Mouse (Mus musculus) MEL (cell line): ENCODE data around the gene Ccdc34. TPM values are rescaled to one million over a fixed set of nuclear protein-coding genes. Genes with fewer than 3 reads are reported as not detected.

Source experiments
- DNase-seq: peaks from one replicate; pipeline ENCODE4 v3.0.0; 2011; ENCODE audit warnings: low read depth, low spot score
- H3K27ac ChIP-seq: 2 replicates; pipeline ENCODE4 v1.5.1; 2012; ENCODE audit warnings: low read depth, mild to moderate bottlenecking, control low read depth, low read length, moderate library complexity; ENCODE audit not compliant: control insufficient read depth
- H3K27me3 ChIP-seq, 2 experiments: fragments of 150-350 bp in 1 of 2; sonication (generic) in 1 of 2; 2 replicates each; pipeline ENCODE4 v1.6.1; 2012; ENCODE audit warnings: low read length in 2 of 2, mild to moderate bottlenecking in 2 of 2, improper control_type of control experiment in 1 of 2, moderate library complexity in 1 of 2; ENCODE audit not compliant: insufficient read depth in 2 of 2, control insufficient read depth in 1 of 2
- H3K36me3 ChIP-seq, 2 experiments: 2 replicates each; pipeline ENCODE4 v1.6.1; 2012 to 2014; ENCODE audit warnings: low read length in 2 of 2, improper control_type of control experiment in 1 of 2, inconsistent platforms in 1 of 2, mild to moderate bottlenecking in 1 of 2; ENCODE audit not compliant: insufficient read depth in 2 of 2, control insufficient read depth in 1 of 2
- H3K4me1 ChIP-seq, 2 experiments: fragments of 150-350 bp in 1 of 2; sonication (generic) in 1 of 2; 2 replicates each; pipeline ENCODE4 v1.6.1; 2012; ENCODE audit warnings: low read length in 2 of 2, improper control_type of control experiment in 1 of 2, mild to moderate bottlenecking in 1 of 2; ENCODE audit not compliant: insufficient read depth in 2 of 2, control insufficient read depth in 1 of 2
- H3K4me3 ChIP-seq, 2 experiments: fragments of 150-350 bp in 1 of 2; sonication (generic) in 1 of 2; 2 replicates each; pipeline ENCODE4 v1.5.1; 2012; ENCODE audit warnings: low read depth in 2 of 2, low read length in 2 of 2, mild to moderate bottlenecking in 2 of 2, moderate library complexity in 2 of 2, control low read depth in 1 of 2, improper control_type of control experiment in 1 of 2; ENCODE audit not compliant: control insufficient read depth in 1 of 2, insufficient read depth in 1 of 2
- H3K79me2 ChIP-seq: 2 replicates; pipeline ENCODE4 v1.6.1; 2012; ENCODE audit warnings: mild to moderate bottlenecking, low read length, moderate library complexity; ENCODE audit not compliant: control insufficient read depth, poor library complexity, insufficient read depth
- H3K9ac ChIP-seq: 2 replicates; pipeline ENCODE4 v1.6.1; 2012; ENCODE audit warnings: low read depth, mild to moderate bottlenecking, control low read depth, low read length, moderate library complexity; ENCODE audit not compliant: control insufficient read depth, poor library complexity, severe bottlenecking
- H3K9me3 ChIP-seq: fragments of 150-350 bp; sonication (generic); replicated peaks from 2 replicates; pipeline ENCODE4 v1.6.1; 2012; ENCODE audit warnings: mild to moderate bottlenecking, low read length, improper control_type of control experiment, moderate library complexity; ENCODE audit not compliant: insufficient read depth
- CTCF ChIP-seq, 3 experiments: IDR thresholded peaks in 2 of 3; conservative IDR thresholded peaks in 1 of 3; 2 replicates each; pipeline ENCODE4 v1.5.1; 2011 to 2012; ENCODE audit warnings: low read length in 3 of 3, low read depth in 2 of 3, mild to moderate bottlenecking in 2 of 3, improper control_type of control experiment in 1 of 3, inconsistent platforms in 1 of 3, mixed read lengths in 1 of 3, moderate library complexity in 1 of 3; ENCODE audit not compliant: control insufficient read depth in 1 of 3, insufficient read depth in 1 of 3, poor library complexity in 1 of 3, severe bottlenecking in 1 of 3
- E2F4 ChIP-seq: IDR thresholded peaks from 2 replicates; pipeline ENCODE4 v1.6.1; 2011; ENCODE audit warnings: low read depth, low read length, improper control_type of control experiment, borderline replicate concordance
- ELF1 ChIP-seq: IDR thresholded peaks from 2 replicates; pipeline ENCODE4 v1.6.1; 2014; ENCODE audit warnings: low read depth, mild to moderate bottlenecking, inconsistent platforms, low read length, improper control_type of control experiment, moderate library complexity
- EP300 ChIP-seq, 2 experiments: IDR thresholded peaks; 2 replicates each; pipeline ENCODE4 v1.6.1; 2011; ENCODE audit warnings: improper control_type of control experiment in 2 of 2, low read length in 2 of 2, low read depth in 1 of 2, mild to moderate bottlenecking in 1 of 2
- ETS1 ChIP-seq: IDR thresholded peaks from 2 replicates; pipeline ENCODE4 v1.6.1; 2012; ENCODE audit warnings: low read depth, mild to moderate bottlenecking, inconsistent platforms, low read length, improper control_type of control experiment, moderate library complexity
- JUND ChIP-seq: IDR thresholded peaks from 2 replicates; pipeline ENCODE4 v1.6.1; 2011; ENCODE audit warnings: low read depth, mild to moderate bottlenecking, improper control_type of control experiment, low read length
- KAT2A ChIP-seq: conservative IDR thresholded peaks from 2 replicates; pipeline ENCODE4 v1.6.1; 2012; ENCODE audit warnings: low read depth, low read length, improper control_type of control experiment, inconsistent platforms
- MAFK ChIP-seq: IDR thresholded peaks from 2 replicates; pipeline ENCODE4 v1.6.1; 2011; ENCODE audit warnings: low read depth, mild to moderate bottlenecking, low read length, improper control_type of control experiment, borderline replicate concordance
- MAX ChIP-seq: IDR thresholded peaks from 2 replicates; pipeline ENCODE4 v1.6.1; 2011; ENCODE audit warnings: low read length, improper control_type of control experiment
- MEF2A ChIP-seq: IDR thresholded peaks from 2 replicates; pipeline ENCODE4 v1.6.1; 2014; ENCODE audit warnings: low read depth, mild to moderate bottlenecking, inconsistent platforms, low read length, improper control_type of control experiment; ENCODE audit not compliant: poor library complexity, insufficient replicate concordance, severe bottlenecking; ENCODE audit errors: extremely low read depth
- MYB ChIP-seq: IDR thresholded peaks from 2 replicates; pipeline ENCODE4 v1.6.1; 2011; ENCODE audit warnings: mild to moderate bottlenecking, low read depth, low read length, improper control_type of control experiment
- NRF1 ChIP-seq: IDR thresholded peaks from 2 replicates; pipeline ENCODE4 v1.6.1; 2014; ENCODE audit warnings: low read depth, mild to moderate bottlenecking, inconsistent platforms, low read length, improper control_type of control experiment, moderate library complexity; ENCODE audit not compliant: poor library complexity, insufficient read depth, severe bottlenecking
- POLR2A ChIP-seq, 2 experiments: IDR thresholded peaks; 2 replicates each; pipeline ENCODE4 v1.6.1; 2011 to 2012; ENCODE audit warnings: low read length in 2 of 2, mild to moderate bottlenecking in 2 of 2, control low read depth in 1 of 2, improper control_type of control experiment in 1 of 2, low read depth in 1 of 2, moderate library complexity in 1 of 2; ENCODE audit not compliant: control insufficient read depth in 1 of 2, insufficient read depth in 1 of 2, poor library complexity in 1 of 2
- POLR2AphosphoS2 ChIP-seq: IDR thresholded peaks from 2 replicates; pipeline ENCODE4 v1.6.1; 2011; ENCODE audit warnings: low read length, improper control_type of control experiment
- POLR2AphosphoS5 ChIP-seq: IDR thresholded peaks from 2 replicates; pipeline ENCODE4 v1.6.1; 2012; ENCODE audit warnings: low read depth, borderline replicate concordance, mild to moderate bottlenecking, inconsistent platforms, low read length, moderate library complexity, mixed read lengths
- RAD21 ChIP-seq: IDR thresholded peaks from 2 replicates; pipeline ENCODE4 v1.6.1; 2011; ENCODE audit warnings: mild to moderate bottlenecking, low read depth, low read length, improper control_type of control experiment
- RCOR1 ChIP-seq: IDR thresholded peaks from 2 replicates; pipeline ENCODE4 v1.6.1; 2012; ENCODE audit warnings: low read depth, mild to moderate bottlenecking, inconsistent platforms, low read length, improper control_type of control experiment
- SMC3 ChIP-seq: IDR thresholded peaks from 2 replicates; pipeline ENCODE4 v1.6.1; 2011; ENCODE audit warnings: low read depth, low read length, improper control_type of control experiment
- TCF12 ChIP-seq: IDR thresholded peaks from 2 replicates; pipeline ENCODE4 v1.6.1; 2014; ENCODE audit warnings: low read depth, mild to moderate bottlenecking, inconsistent platforms, low read length, improper control_type of control experiment, moderate library complexity
- UBTF ChIP-seq: IDR thresholded peaks from 2 replicates; pipeline ENCODE4 v1.6.1; 2012; ENCODE audit warnings: low read depth, mild to moderate bottlenecking, inconsistent platforms, low read length, improper control_type of control experiment, moderate library complexity, borderline replicate concordance; ENCODE audit not compliant: insufficient read depth
- USF2 ChIP-seq, 2 experiments: IDR thresholded peaks; 2 replicates each; pipeline ENCODE4 v1.6.1; 2011 to 2012; ENCODE audit warnings: improper control_type of control experiment in 2 of 2, low read length in 2 of 2, borderline replicate concordance in 1 of 2, inconsistent platforms in 1 of 2, low read depth in 1 of 2, mild to moderate bottlenecking in 1 of 2; ENCODE audit not compliant: insufficient read depth in 1 of 2
- ZC3H11A ChIP-seq: IDR thresholded peaks from 2 replicates; pipeline ENCODE4 v1.6.1; 2012; ENCODE audit warnings: low read depth, mild to moderate bottlenecking, inconsistent platforms, low read length, improper control_type of control experiment
- ZKSCAN1 ChIP-seq: IDR thresholded peaks from 2 replicates; pipeline ENCODE4 v1.6.1; 2012; ENCODE audit warnings: low read depth, mild to moderate bottlenecking, inconsistent platforms, low read length, improper control_type of control experiment, moderate library complexity
- ZNF384 ChIP-seq: IDR thresholded peaks from 2 replicates; pipeline ENCODE4 v1.6.1; 2012; ENCODE audit warnings: low read depth, mild to moderate bottlenecking, inconsistent platforms, low read length, improper control_type of control experiment
- polyA plus RNA-seq, 2 experiments: library from polyadenylated mRNA; stranded (reverse) in 1 of 2; unstranded in 1 of 2; fragments of >175 nt in 1 of 2; fragments of >200 nt in 1 of 2; gene quantifications; 2 replicates each; pipeline versions ENCODE4 v1.2.1 to v1.2.4; 2012; ENCODE audit warnings: low replicate concordance in 2 of 2, low read depth in 1 of 2; ENCODE audit not compliant: insufficient read length in 2 of 2, insufficient read depth in 1 of 2, missing spikeins in 1 of 2
- total RNA-seq: library from RNA; depleted of rRNA; stranded (reverse); fragments of 300-350 nt; gene quantifications from 2 replicates; pipeline ENCODE4 v1.2.3, GENCODE M21; 2012

Ccdc34 gene
- total and polyA plus RNA-seq, 3 experiments: 14.1 to 39.0 TPM; not detected in 1

GRCm38 (mm10) chr2:110196551-110196950, 178.9 kb downstream of the Ccdc34 start:
- no peaks in the 10 kb centered on the region for H3K79me2 ChIP-seq
- H3K36me3 ChIP-seq: no peaks in the 10 kb centered on the region
- H3K9ac ChIP-seq: no peak overlapping the region
- no peaks in the 10 kb centered on the region; a peak in 2 of 4 replicates for H3K27me3 ChIP-seq
- TF ChIP-seq ZNF384 (no peak), POLR2A (IDR thresholded peaks at IDR 0.05; ENCODE audit: control insufficient read depth in 1 of 2, insufficient read depth in 1 of 2, low read depth in 1 of 2, low read length in 2 of 2, poor library complexity in 1 of 2) (no peak), MEF2A (no peak), RAD21 (no peak), NRF1 (no peak), SMC3 (no peak), RCOR1 (no peak), USF2 (IDR thresholded peaks at IDR 0.05; ENCODE audit: borderline replicate concordance in 1 of 2, insufficient read depth in 1 of 2, low read depth in 1 of 2, low read length in 2 of 2) (no peak), KAT2A (no peak), UBTF (no peak), ZKSCAN1 (no peak), ETS1 (no peak), POLR2AphosphoS5 (no peak), MAFK (no peak), POLR2AphosphoS2 (no peak), ELF1 (no peak), EP300 (IDR thresholded peaks at IDR 0.05; ENCODE audit: low read depth in 1 of 2, low read length in 2 of 2) (no peak), E2F4 (no peak), MYB (no peak)
- H3K9me3 ChIP-seq: no peaks in the 10 kb centered on the region
- no peak overlapping the region for H3K4me3 ChIP-seq
- H3K27ac ChIP-seq: no peak overlapping the region
- no peak for DNase-seq
- H3K4me1 ChIP-seq: no peaks in the 10 kb centered on the region

- no peaks in the 10 kb centered on the region for H3K79me2 ChIP-seq
- no peak overlapping the region for H3K4me3 ChIP-seq
- H3K9me3 ChIP-seq: no peaks in the 10 kb centered on the region
- no peaks in the 10 kb centered on the region; a peak in 1 of 4 replicates for H3K4me1 ChIP-seq
- no peak for TF ChIP-seq MEF2A
- TF ChIP-seq MAX: no peak
- TF ChIP-seq ZC3H11A: no peak
- no peak for TF ChIP-seq JUND
- no peak for TF ChIP-seq ELF1
- TF ChIP-seq TCF12: no peak
- TF ChIP-seq NRF1: no peak
- TF ChIP-seq UBTF: no peak
- no peak for TF ChIP-seq MYB
- no peak for TF ChIP-seq CTCF (IDR thresholded peaks at IDR 0.05 in 2 of 3, conservative IDR thresholded peaks at IDR 0.05 in 1 of 3; ENCODE audit: control insufficient read depth in 1 of 3, insufficient read depth in 1 of 3, low read depth in 2 of 3, low read length in 3 of 3, poor library complexity in 1 of 3, severe bottlenecking in 1 of 3)
- TF ChIP-seq ETS1: no peak
- no peak for DNase-seq
- no peaks in the 10 kb centered on the region; a peak in 1 of 4 replicates for H3K36me3 ChIP-seq
- no peaks in the 10 kb centered on the region; a peak in 2 of 4 replicates for H3K27me3 ChIP-seq
- no peak overlapping the region for H3K27ac ChIP-seq
- H3K9ac ChIP-seq: no peak overlapping the region
Observed at GRCm38 (mm10) chr2:110199648-110200047, 182.0 kb downstream of the Ccdc34 start.
